Mouse (Mus musculus) thymus, postnatal 25 days (tissue): ENCODE measurements at regions not wholly inside any gene's neighbourhood (a gene's known extent, or its start where the extent isn't known, plus 50 kb on each side); places are given as distances from the start of the nearest gene placed in this dataset.

ENCODE experiments used
- DNase-seq: peaks from one replicate; pipeline ENCODE4 v3.0.0; 2022

GRCm38 (mm10) chr1:57032407-57032806 is 54.0 kb upstream of the Satb2 start:
- DNase-seq, result no peak

- DNase-seq, result no peak
These were observed 54.8 kb upstream of the Satb2 start for GRCm38 (mm10) chr1:57033244-57033643.

- DNase-seq, result no peak
These were observed 56.0 kb upstream of the Satb2 start for GRCm38 (mm10) chr1:57034411-57034810.

- no peak for DNase-seq
These were observed 57.9 kb upstream of the Satb2 start for GRCm38 (mm10) chr1:57036382-57036781.

GRCm38 (mm10) chr1:57040201-57040600 is 61.8 kb upstream of the Satb2 start:
- DNase-seq, result no peak

- DNase-seq, result no peak
These were observed 63.1 kb upstream of the Satb2 start for GRCm38 (mm10) chr1:57041578-57041977.

GRCm38 (mm10) chr1:57053836-57054235 is 75.4 kb upstream of the Satb2 start:
- no peak for DNase-seq

- DNase-seq, result no peak
These were observed 77.5 kb upstream of the Satb2 start for GRCm38 (mm10) chr1:57055976-57056375.

GRCm38 (mm10) chr1:57059216-57059615 is 80.8 kb upstream of the Satb2 start:
- DNase-seq, result no peak

GRCm38 (mm10) chr1:57075221-57075620 is 96.8 kb upstream of the Satb2 start:
- DNase-seq, result no peak

GRCm38 (mm10) chr1:57076696-57077095 is 98.2 kb upstream of the Satb2 start:
- DNase-seq, result no peak

GRCm38 (mm10) chr1:57080306-57080705 is 101.9 kb upstream of the Satb2 start:
- no peak for DNase-seq

GRCm38 (mm10) chr1:57083134-57083533 is 104.7 kb upstream of the Satb2 start:
- no peak for DNase-seq

GRCm38 (mm10) chr1:57083540-57084083 is 105.2 kb upstream of the Satb2 start:
- no peak for DNase-seq

GRCm38 (mm10) chr1:57095361-57096247 is 117.2 kb upstream of the Satb2 start:
- DNase-seq, result no peak

GRCm38 (mm10) chr1:57096248-57096600 is 117.8 kb upstream of the Satb2 start:
- no peak for DNase-seq

GRCm38 (mm10) chr1:57096740-57097139 is 118.3 kb upstream of the Satb2 start:
- no peak for DNase-seq

- no peak for DNase-seq
These were observed 122.2 kb upstream of the Satb2 start for GRCm38 (mm10) chr1:57100614-57101013.

GRCm38 (mm10) chr1:57107308-57107707 is 128.9 kb upstream of the Satb2 start:
- DNase-seq, result no peak

GRCm38 (mm10) chr1:57120678-57121077 is 142.2 kb upstream of the Satb2 start:
- no peak for DNase-seq

- no peak for DNase-seq
These were observed 165.7 kb upstream of the Satb2 start for GRCm38 (mm10) chr1:57144181-57144580.

- no peak for DNase-seq
These were observed 177.4 kb upstream of the Satb2 start for GRCm38 (mm10) chr1:57155869-57156268.

GRCm38 (mm10) chr1:57164443-57164842 is 186.0 kb upstream of the Satb2 start:
- no peak for DNase-seq

- no peak for DNase-seq
These were observed 195.9 kb upstream of the Satb2 start for GRCm38 (mm10) chr1:57174289-57174890.
